Mouse (Mus musculus): ENCODE measurements around the gene Robo4. TPM values are rescaled to one million over a fixed set of nuclear protein-coding genes. Genes with fewer than 3 reads are reported as not detected.

The Robo4 gene
- polyA plus RNA-seq, 1 experiment from 2014 or later: 25.8 TPM

DNA sequence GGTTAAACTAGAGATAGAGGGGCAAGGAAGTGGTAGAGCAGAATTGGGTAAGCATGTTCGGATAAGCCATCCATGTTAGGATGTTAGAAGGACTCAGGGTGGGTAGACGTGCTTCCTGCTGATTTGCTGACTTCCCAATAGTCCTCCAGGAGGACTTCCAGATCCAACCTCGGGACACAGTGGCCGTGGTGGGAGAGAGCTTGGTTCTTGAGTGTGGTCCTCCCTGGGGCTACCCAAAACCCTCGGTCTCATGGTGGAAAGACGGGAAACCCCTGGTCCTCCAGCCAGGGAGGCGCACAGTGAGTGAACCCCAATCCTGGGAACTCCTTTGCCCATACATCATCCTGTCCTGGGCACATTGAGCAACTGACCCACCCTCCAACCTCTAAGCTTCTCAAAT is 1.3 kb downstream of the Robo4 start:
- Histone ChIP-seq H3K27ac (ENCODE audit: low read depth) (no peak overlapping the region), H3K27me3 (ENCODE audit: insufficient read depth, low read length) (peaks cover 1% of the 10 kb centered on the region; the same call in 1 of the 2 replicates), H3K4me1 (ENCODE audit: insufficient read depth) (no peaks in the 10 kb centered on the region), H3K36me3 (ENCODE audit: insufficient read depth) (no peaks in the 10 kb centered on the region), H3K4me2 (peak overlapping the region; percentile 45), H3K9ac (no peak overlapping the region), H3K9me3 (ENCODE audit: low read depth, low read length) (no peaks in the 10 kb centered on the region), H3K4me3 (ENCODE audit: low read depth, low read length) (peak overlapping the region; percentile 24)
- no peak for TF ChIP-seq CTCF (IDR thresholded peaks at IDR 0.05; ENCODE audit: low read depth)
- no peak for DNase-seq
- no peak for ATAC-seq (ENCODE audit: insufficient read depth)
- WGBS: 79% methylated on average over 7 of the region's 7 CpGs

DNA sequence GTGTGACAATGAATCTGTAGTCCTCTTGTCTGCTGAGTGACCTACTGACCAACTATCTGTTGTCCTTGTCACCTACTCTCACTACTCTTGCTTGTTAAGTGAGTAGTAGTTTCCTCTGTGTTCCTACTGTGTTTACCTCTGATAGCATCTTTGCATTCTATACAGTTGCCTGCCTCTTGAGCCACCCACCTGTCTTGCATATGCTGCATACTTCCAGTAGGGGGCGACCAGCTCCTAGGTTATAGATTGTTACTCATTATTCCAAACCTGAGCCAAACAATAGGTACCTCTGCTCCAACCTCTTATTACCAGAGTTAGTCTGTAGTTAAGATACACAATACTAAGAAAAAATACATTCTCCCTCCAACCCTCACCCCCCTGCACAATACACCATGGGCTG is 4.7 kb downstream of the Robo4 start:
- ATAC-seq (ENCODE audit: insufficient read depth) (peak; percentile 30; the same call in 1 of the 2 replicates), DNase-seq (peak; percentile 65)
- Histone ChIP-seq H3K4me3 (ENCODE audit: low read depth, low read length) (no peak overlapping the region), H3K27me3 (ENCODE audit: insufficient read depth, low read length) (peaks cover 3% of the 10 kb centered on the region; the same call in 1 of the 2 replicates), H3K9ac (no peak overlapping the region), H3K9me3 (ENCODE audit: low read depth, low read length) (no peaks in the 10 kb centered on the region), H3K4me1 (ENCODE audit: insufficient read depth) (no peaks in the 10 kb centered on the region), H3K4me2 (no peak overlapping the region), H3K36me3 (ENCODE audit: insufficient read depth) (no peaks in the 10 kb centered on the region), H3K27ac (ENCODE audit: low read depth) (no peak overlapping the region)
- peak; percentile 79 for TF ChIP-seq CTCF (IDR thresholded peaks at IDR 0.05; ENCODE audit: low read depth)
- WGBS: 0% methylated on average over 1 of the region's 1 CpGs

GRCm38 (mm10) chr9:37407850-37408502 is 6.3 kb downstream of the Robo4 start:
- ATAC-seq (ENCODE audit: insufficient read depth) (peak; percentile 62; the same call in 1 of the 2 replicates), DNase-seq (peak; percentile 61)
- Histone ChIP-seq H3K27ac (ENCODE audit: low read depth) (no peak overlapping the region), H3K27me3 (ENCODE audit: insufficient read depth, low read length) (peaks cover 3% of the 10 kb centered on the region; the same call in 1 of the 2 replicates), H3K4me2 (0 out of 2 replicates have a peak overlapping the region, but pooled peaks have one; percentile 13), H3K9me3 (ENCODE audit: low read depth, low read length) (no peaks in the 10 kb centered on the region), H3K4me3 (ENCODE audit: low read depth, low read length) (no peak overlapping the region), H3K4me1 (ENCODE audit: insufficient read depth) (no peaks in the 10 kb centered on the region), H3K36me3 (ENCODE audit: insufficient read depth) (no peaks in the 10 kb centered on the region), H3K9ac (no peak overlapping the region)
- TF ChIP-seq CTCF (IDR thresholded peaks at IDR 0.05; ENCODE audit: low read depth): peak; percentile 60
- 18% methylated on average over 19 of the region's 19 CpGs for WGBS

DNA sequence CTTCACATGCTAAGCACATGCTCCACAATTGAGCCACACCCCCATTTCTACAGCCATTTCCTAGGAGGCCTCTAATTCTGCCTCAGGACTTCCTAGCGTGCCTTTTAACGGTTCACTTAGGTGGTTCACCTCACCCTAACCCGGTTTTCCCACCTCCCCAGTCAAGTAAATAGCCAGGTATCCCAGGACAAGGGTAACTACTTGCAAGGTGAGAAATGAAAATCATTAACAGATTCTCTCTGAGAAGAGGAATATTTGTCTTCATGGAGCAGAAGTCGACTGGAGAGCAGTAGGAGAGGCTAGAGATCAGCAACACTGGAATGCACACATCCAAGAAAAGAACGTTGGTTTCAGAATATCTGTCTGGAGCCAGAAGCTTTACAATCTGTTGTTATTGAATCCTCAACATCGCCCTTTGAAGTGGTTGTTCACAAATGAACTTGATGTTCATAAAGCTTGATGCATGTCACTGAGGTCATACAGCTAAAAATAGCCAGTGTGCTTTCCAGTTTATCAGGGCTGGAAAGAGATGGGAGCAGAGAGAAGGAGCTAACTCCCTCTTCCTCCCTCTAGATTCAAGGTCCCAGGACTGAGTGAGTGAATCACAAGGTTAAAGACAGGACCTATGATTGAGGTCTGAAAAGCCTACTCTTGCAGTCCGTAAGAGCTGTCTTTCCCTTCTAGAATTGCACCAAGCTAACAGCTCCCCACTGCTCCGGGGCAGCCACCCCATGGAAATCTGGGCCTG is 8.2 kb downstream of the Robo4 start:
- Histone ChIP-seq H3K4me2 (no peak overlapping the region), H3K36me3 (ENCODE audit: insufficient read depth) (no peaks in the 10 kb centered on the region), H3K4me3 (ENCODE audit: low read depth, low read length) (no peak overlapping the region), H3K9me3 (ENCODE audit: low read depth, low read length) (no peaks in the 10 kb centered on the region), H3K4me1 (ENCODE audit: insufficient read depth) (no peaks in the 10 kb centered on the region), H3K9ac (no peak overlapping the region), H3K27ac (ENCODE audit: low read depth) (no peak overlapping the region), H3K27me3 (ENCODE audit: insufficient read depth, low read length) (peaks cover 3% of the 10 kb centered on the region; the same call in 1 of the 2 replicates)
- no peak for DNase-seq
- TF ChIP-seq CTCF (IDR thresholded peaks at IDR 0.05; ENCODE audit: low read depth): no peak
- WGBS: 67% methylated on average over 8 of the region's 8 CpGs
- ATAC-seq (ENCODE audit: insufficient read depth): no peak

DNA sequence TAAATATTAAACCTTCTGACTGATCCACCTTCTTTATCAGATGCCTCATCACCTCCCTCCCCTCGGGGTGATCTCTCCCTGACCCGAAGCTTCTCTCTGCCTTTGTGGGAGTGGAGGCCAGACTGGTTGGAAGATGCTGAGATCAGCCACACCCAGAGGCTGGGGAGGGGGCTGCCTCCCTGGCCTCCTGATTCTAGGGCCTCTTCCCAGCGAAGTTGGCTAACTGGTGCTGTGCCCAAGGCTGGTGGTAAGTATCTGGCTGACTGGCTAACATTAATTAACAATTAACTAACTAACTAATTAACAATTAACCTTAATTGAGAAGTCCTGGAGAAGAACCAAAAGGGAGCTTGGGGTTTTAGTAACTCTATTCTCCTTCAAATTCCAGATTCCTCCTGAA is 11.3 kb downstream of the Robo4 start:
- no peak for DNase-seq
- 57% methylated on average over 3 of the region's 3 CpGs for WGBS
- no peak for ATAC-seq (ENCODE audit: insufficient read depth)

GRCm38 (mm10) chr9:37414666-37415065 is 13.0 kb downstream of the Robo4 start:
- H3K27me3 ChIP-seq (ENCODE audit: insufficient read depth, low read length): no peaks in the 10 kb centered on the region
- H3K4me2 ChIP-seq: no peak overlapping the region
- 70% methylated on average over 3 of the region's 3 CpGs for WGBS
- H3K9me3 ChIP-seq (ENCODE audit: low read depth, low read length): no peaks in the 10 kb centered on the region
- no peak for TF ChIP-seq CTCF (IDR thresholded peaks at IDR 0.05; ENCODE audit: low read depth)
- no peak overlapping the region for H3K27ac ChIP-seq (ENCODE audit: low read depth)
- H3K9ac ChIP-seq: no peak overlapping the region
- no peaks in the 10 kb centered on the region for H3K36me3 ChIP-seq (ENCODE audit: insufficient read depth)
- H3K4me3 ChIP-seq (ENCODE audit: low read depth, low read length): no peak overlapping the region
- no peak for ATAC-seq (ENCODE audit: insufficient read depth)
- no peaks in the 10 kb centered on the region for H3K4me1 ChIP-seq (ENCODE audit: insufficient read depth)
- DNase-seq: no peak

More for the DNA sequence above, 11.3 kb downstream of the Robo4 start:
- Histone ChIP-seq H3K4me2 (no peak overlapping the region), H3K4me3 (ENCODE audit: low read depth, low read length) (no peak overlapping the region), H3K9ac (no peak overlapping the region), H3K27me3 (ENCODE audit: insufficient read depth, low read length) (peaks cover 2% of the 10 kb centered on the region; the same call in 1 of the 2 replicates), H3K9me3 (ENCODE audit: low read depth, low read length) (no peaks in the 10 kb centered on the region), H3K36me3 (ENCODE audit: insufficient read depth) (no peaks in the 10 kb centered on the region), H3K4me1 (ENCODE audit: insufficient read depth) (no peaks in the 10 kb centered on the region), H3K27ac (ENCODE audit: low read depth) (no peak overlapping the region)
- no peak for TF ChIP-seq CTCF (IDR thresholded peaks at IDR 0.05; ENCODE audit: low read depth)

- no peaks in the 10 kb centered on the region for H3K9me3 ChIP-seq (ENCODE audit: low read depth, low read length)
- no peak for TF ChIP-seq CTCF (IDR thresholded peaks at IDR 0.05; ENCODE audit: low read depth)
- DNase-seq: no peak
- H3K4me1 ChIP-seq (ENCODE audit: insufficient read depth): no peaks in the 10 kb centered on the region
- H3K4me2 ChIP-seq: no peak overlapping the region
- H3K27me3 ChIP-seq (ENCODE audit: insufficient read depth, low read length): no peaks in the 10 kb centered on the region
- H3K36me3 ChIP-seq (ENCODE audit: insufficient read depth): no peaks in the 10 kb centered on the region
- H3K27ac ChIP-seq (ENCODE audit: low read depth): no peak overlapping the region
- H3K9ac ChIP-seq: no peak overlapping the region
- no peak for ATAC-seq (ENCODE audit: insufficient read depth)
- 73% methylated on average over 4 of the region's 4 CpGs for WGBS
- no peak overlapping the region for H3K4me3 ChIP-seq (ENCODE audit: low read depth, low read length)
Measured at GRCm38 (mm10) chr9:37418791-37419190, 17.1 kb downstream of the Robo4 start.
